Mouse (Mus musculus) telencephalon, adult 2 months (tissue): ENCODE measurements around the gene Bmp3.

ENCODE experiments used
- DNase-seq: peaks from one replicate; pipeline ENCODE4 v3.0.0-alpha.2; 2011; ENCODE audit warnings: low read depth, low spot score

The Bmp3 gene

GRCm38 (mm10) chr5:98854264-98854626 lies at the start of gene Bmp3:
Bmp3 (plus strand) TSS chr5:98854415.
- no peak for DNase-seq

DNA sequence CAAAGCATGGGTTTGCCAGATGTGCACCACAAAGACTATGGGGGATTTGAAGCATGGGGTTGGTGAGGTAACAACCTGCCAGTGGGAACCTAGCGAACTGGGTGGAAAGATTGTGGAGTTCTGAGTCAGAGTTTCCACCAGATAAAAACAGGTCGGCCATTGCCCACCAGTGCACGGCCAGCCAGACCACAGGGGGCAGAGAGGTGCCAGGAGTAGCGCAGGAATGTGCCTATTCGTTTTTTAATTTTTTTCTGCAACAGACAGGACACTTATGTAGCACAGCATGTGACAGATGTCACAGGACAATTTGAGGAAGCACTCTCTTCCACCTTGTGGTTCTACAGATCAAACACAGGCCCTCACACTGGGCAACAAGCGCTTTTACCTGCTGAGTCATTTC lies 49.5 kb upstream of the Bmp3 start:
- DNase-seq, result no peak

- peak; percentile 27 for DNase-seq
Measured at GRCm38 (mm10) chr5:98806492-98806891, 47.7 kb upstream of the Bmp3 start.

DNA sequence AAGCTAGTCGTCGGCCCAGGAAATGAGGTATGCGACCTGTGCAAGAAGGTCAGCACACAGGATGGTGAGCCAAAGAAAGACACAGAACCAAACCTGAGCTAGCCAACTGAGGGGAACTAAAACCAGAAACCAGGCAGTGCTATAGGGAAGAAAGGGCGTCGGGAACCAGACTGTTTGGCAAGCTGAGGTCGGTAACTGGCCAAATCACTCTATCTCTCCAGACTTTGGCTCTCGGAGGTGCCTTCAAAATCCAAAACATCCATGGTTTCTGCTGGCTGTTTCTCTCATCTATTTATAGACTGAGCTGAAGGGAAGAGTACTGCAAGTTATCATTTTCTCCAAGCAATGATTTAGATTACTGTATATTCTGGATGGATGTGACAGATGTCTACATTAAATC lies 47.2 kb upstream of the Bmp3 start:
- DNase-seq, result no peak

GRCm38 (mm10) chr5:98807953-98808352 lies 46.3 kb upstream of the Bmp3 start:
- DNase-seq, result no peak

GRCm38 (mm10) chr5:98812380-98812779 lies 41.8 kb upstream of the Bmp3 start:
- no peak for DNase-seq

- no peak for DNase-seq
Measured at GRCm38 (mm10) chr5:98815269-98815668, 38.9 kb upstream of the Bmp3 start.

- no peak for DNase-seq
Measured at GRCm38 (mm10) chr5:98833760-98834159, 20.5 kb upstream of the Bmp3 start.

DNA sequence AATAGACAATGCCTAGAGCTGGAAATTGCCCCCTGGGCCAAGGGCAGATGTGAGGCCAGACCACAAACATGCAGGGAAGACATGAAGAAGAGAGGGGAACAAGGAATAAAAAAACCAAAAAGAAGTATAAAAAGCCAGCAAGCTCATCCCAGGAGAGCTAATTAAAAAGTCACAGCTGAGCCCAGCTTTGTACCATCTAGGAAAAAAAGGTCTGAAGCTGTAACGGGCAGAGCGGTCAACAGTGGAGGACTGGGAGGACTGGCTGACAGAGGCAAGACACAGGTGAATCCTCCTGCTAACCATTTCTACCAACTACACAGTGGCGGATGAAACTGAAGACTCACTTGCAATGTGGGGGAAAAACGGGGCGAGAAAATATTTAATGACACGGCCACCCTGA lies 19.9 kb upstream of the Bmp3 start:
- DNase-seq, result no peak

- no peak for DNase-seq
Measured at GRCm38 (mm10) chr5:98842600-98843310, 11.5 kb upstream of the Bmp3 start.

- no peak for DNase-seq
Measured at GRCm38 (mm10) chr5:98844664-98845063, 9.6 kb upstream of the Bmp3 start.

DNA sequence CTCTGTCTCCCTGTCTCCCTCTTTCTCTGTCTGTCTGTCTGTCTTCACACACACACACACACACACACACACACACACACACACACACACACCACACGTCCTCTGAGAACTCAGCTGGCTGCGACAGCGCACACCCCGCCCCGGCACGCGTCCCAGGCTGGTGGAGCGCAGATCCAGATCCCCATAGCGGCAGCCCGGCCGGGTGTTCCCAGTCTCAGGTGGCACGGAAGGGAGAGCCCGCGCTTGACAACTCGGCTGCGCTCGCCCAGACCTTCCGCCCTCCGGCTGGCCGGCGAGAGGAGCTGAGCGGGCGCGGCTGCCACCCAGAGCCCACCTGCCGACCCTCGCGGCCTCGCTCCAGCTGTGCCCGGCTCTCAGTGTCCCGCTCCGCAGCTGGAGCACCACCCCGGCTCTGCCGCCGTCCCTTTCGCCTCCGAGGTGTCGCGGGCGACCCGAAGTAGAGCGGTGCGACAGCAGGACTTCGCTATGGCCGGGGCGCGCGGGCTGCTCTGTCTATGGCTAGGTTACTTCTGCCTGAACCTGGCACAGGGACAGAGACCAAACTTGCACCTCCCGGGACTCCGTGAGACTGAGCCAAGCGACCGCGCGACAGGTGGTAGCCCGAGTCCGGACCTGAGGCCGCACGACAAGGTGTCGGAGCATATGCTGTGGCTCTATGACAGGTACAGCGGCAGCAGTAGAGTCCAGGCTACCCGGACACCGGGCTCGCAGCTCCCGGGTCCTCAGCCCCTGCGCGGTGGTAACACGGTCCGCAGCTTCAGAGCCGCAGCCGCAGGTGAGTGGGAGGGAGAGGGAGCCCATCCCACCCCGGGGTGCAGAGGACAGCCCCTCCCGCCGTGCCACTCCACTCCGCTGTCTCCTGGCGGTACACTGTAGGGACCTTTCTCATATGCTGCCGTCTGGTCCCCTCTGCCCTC lies 681 bp downstream of the Bmp3 start:
- DNase-seq, result no peak

DNA sequence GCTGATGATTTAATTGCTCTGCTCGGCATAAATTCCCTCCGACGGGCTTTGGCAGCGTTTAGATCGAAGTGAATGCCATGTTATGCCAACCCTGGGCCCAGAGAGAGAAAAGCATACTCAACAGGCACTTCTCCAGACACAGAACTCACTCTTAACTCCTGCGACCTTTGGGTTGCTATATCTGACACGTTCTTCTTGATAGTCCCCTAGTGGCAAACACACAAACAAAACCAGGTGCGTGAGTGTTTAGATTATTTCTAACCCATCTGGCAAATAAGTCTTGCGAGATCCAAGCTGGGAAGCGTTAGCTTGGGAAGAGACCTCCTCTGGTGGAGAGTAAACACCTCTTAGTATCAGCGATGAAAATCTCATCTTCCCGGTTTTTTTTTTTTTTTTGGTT lies 1.5 kb downstream of the Bmp3 start:
- no peak for DNase-seq

GRCm38 (mm10) chr5:98856356-98856755 lies 2.1 kb downstream of the Bmp3 start:
- DNase-seq, result no peak

GRCm38 (mm10) chr5:98863891-98864290 lies 9.7 kb downstream of the Bmp3 start:
- peak; percentile 38 for DNase-seq

DNA sequence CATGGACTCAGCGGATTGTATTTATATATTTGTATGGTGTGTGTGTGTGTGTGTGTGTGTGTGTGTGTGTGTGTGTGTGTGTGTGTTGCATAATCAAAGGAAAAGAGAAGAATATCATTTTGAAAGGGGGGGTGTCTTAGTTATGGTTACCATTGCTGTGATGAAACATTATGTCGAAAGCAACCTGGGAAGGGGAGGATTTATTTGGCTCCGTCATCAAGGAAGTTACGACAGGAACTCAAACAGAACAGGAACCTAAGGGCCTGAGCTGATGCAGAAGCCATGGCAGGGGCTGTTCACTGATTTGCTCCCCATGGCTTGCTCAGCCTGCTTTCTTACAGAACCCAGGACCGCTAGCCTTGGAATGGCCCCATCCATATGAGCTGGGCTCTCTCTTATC lies 10.9 kb downstream of the Bmp3 start:
- DNase-seq, result no peak

DNA sequence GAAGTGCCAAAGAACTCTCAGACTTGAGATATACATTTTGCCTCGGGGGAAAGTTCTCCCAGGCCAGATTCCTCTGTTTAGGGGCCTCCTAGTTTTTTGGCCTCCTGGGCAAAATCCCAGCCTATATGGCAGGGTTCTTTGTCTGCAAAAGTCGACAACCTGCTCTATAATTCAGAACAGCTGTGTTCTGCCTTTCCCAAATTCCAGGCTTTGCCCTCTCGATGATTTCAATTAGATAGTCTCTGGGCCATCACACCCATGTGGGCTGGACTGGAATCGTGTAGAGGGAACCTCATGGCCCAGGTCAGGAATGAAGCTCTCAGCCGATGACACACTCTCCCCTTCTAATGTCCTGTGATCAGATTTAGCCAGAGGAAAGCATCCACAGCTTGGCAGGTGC lies 21.8 kb downstream of the Bmp3 start:
- DNase-seq, result no peak

DNA sequence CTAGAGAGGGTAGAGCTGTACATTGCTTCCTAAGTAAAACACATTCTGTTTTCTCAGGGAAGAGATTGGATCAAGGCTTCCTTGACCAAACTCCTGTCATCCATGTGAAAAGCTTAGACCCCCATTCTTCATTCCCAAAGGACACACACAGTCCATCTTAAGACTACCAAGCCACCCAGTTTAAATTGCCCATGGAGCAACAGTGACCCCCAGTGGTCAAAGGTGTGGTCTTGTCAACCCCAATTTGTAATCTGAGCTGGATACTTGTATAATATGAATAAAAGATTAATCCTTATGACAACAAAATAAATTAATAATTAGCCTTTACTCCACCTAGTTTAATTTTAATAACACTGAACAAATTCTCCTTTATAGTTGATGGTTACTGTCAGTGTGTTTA lies 24.7 kb downstream of the Bmp3 start:
- DNase-seq, result no peak

GRCm38 (mm10) chr5:98882096-98882495 lies 27.9 kb downstream of the Bmp3 start:
- no peak for DNase-seq

- DNase-seq, result no peak
Measured at GRCm38 (mm10) chr5:98890544-98891050, 36.4 kb downstream of the Bmp3 start.

DNA sequence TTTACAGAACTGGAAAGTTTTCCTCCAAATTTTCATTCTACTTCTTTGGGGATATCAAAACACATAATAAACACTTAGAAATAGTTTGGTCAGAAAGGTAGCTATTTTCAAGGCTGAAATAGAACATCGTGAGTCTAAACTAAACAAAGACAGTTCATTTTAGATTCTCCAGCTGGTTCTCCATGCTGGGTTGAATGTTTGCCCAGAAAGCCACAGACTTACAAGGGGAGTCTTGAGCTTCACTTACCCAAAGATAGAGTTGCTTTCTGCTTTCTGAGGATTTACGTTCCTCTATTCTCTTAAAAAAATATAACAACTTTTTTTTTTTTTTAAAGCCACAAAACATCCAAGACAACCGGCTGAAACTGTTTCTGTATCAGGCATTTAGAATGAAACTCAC lies 40.1 kb downstream of the Bmp3 start:
- peak; percentile 43 for DNase-seq

- no peak for DNase-seq
Measured at GRCm38 (mm10) chr5:98897946-98898345, 43.7 kb downstream of the Bmp3 start.

- no peak for DNase-seq
Measured at GRCm38 (mm10) chr5:98900926-98901325, 46.7 kb downstream of the Bmp3 start.
